Mouse (Mus musculus) MEL (cell line): Measurements from ENCODE around the gene 9930021J03Rik.

Experiments used
- BHLHE40 ChIP-seq: IDR thresholded peaks from 2 replicates; pipeline ENCODE4 v1.6.1; 2012; ENCODE audit warnings: low read depth, mild to moderate bottlenecking, inconsistent platforms, low read length, improper control_type of control experiment, borderline replicate concordance
- CHD1 ChIP-seq: IDR thresholded peaks from 2 replicates; pipeline ENCODE4 v1.6.1; 2012; ENCODE audit warnings: low read depth, mild to moderate bottlenecking, inconsistent platforms, low read length, improper control_type of control experiment
- CTCF ChIP-seq, 3 experiments: IDR thresholded peaks in 2 of 3; conservative IDR thresholded peaks in 1 of 3; 2 replicates each; pipeline ENCODE4 v1.5.1; 2011 to 2012; ENCODE audit warnings: low read length in 3 of 3, low read depth in 2 of 3, mild to moderate bottlenecking in 2 of 3, improper control_type of control experiment in 1 of 3, inconsistent platforms in 1 of 3, mixed read lengths in 1 of 3, moderate library complexity in 1 of 3; ENCODE audit not compliant: control insufficient read depth in 1 of 3, insufficient read depth in 1 of 3, poor library complexity in 1 of 3, severe bottlenecking in 1 of 3
- EP300 ChIP-seq, 2 experiments: IDR thresholded peaks; 2 replicates each; pipeline ENCODE4 v1.6.1; 2011; ENCODE audit warnings: improper control_type of control experiment in 2 of 2, low read length in 2 of 2, low read depth in 1 of 2, mild to moderate bottlenecking in 1 of 2
- MEF2A ChIP-seq: IDR thresholded peaks from 2 replicates; pipeline ENCODE4 v1.6.1; 2014; ENCODE audit warnings: low read depth, mild to moderate bottlenecking, inconsistent platforms, low read length, improper control_type of control experiment; ENCODE audit not compliant: poor library complexity, insufficient replicate concordance, severe bottlenecking; ENCODE audit errors: extremely low read depth
- MXI1 ChIP-seq: IDR thresholded peaks from 2 replicates; pipeline ENCODE4 v1.6.1; 2011; ENCODE audit warnings: mild to moderate bottlenecking, low read depth, low read length, improper control_type of control experiment
- POLR2AphosphoS2 ChIP-seq: IDR thresholded peaks from 2 replicates; pipeline ENCODE4 v1.6.1; 2011; ENCODE audit warnings: low read length, improper control_type of control experiment
- RCOR1 ChIP-seq: IDR thresholded peaks from 2 replicates; pipeline ENCODE4 v1.6.1; 2012; ENCODE audit warnings: low read depth, mild to moderate bottlenecking, inconsistent platforms, low read length, improper control_type of control experiment
- USF1 ChIP-seq: IDR thresholded peaks from 2 replicates; pipeline ENCODE4 v1.6.1; 2014; ENCODE audit warnings: low read depth, mild to moderate bottlenecking, inconsistent platforms, low read length, improper control_type of control experiment, moderate library complexity

DNA sequence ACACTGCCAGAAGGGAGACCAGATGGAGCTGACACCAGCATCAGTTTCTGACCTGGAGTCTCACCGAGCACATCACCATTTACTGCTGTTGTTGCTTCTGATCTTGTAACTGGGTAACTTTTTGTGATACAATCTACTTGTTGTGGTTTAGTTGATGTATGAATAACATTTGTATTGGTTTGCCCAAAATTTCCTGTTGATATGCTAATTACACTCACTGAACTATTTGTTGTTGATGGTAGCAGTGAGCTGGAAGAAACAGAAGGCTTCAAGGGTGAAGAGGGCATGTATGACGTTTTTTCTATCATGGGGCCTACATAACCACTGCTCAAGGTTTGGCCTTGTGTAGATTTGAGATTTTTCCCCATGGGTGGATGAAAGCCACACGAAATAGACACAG is 87.9 kb downstream of the 9930021J03Rik start:
- TF ChIP-seq EP300 (IDR thresholded peaks at IDR 0.05; ENCODE audit: low read depth in 1 of 2, low read length in 2 of 2) = no peak
- TF ChIP-seq MEF2A = no peak
- no peak for TF ChIP-seq USF1
- no peak for TF ChIP-seq CTCF (IDR thresholded peaks at IDR 0.05 in 2 of 3, conservative IDR thresholded peaks at IDR 0.05 in 1 of 3; ENCODE audit: control insufficient read depth in 1 of 3, insufficient read depth in 1 of 3, low read depth in 2 of 3, low read length in 3 of 3, poor library complexity in 1 of 3, severe bottlenecking in 1 of 3)
- no peak for TF ChIP-seq POLR2AphosphoS2
- no peak for TF ChIP-seq RCOR1
- TF ChIP-seq BHLHE40 = no peak
- no peak for TF ChIP-seq MXI1
- TF ChIP-seq CHD1 = no peak
